Mouse (Mus musculus): ENCODE data around the gene Tph1.
"Not testable (repeated sequence)": the region's sequence is repeated elsewhere in the genome, so short reads cannot be mapped to it uniquely, and the experiment has no call there.

Gene Tph1

GRCm38 (mm10) chr7:46710390-46710844 lies 38.1 kb upstream of the Tph1 start, which contains the start of gene Saal1:
Saal1 (minus strand) TSS chr7:46710680.
- H3K4me1 ChIP-seq (replicated peaks; ENCODE audit: low read depth, low read length) = 0 out of 2 replicates have a peak, but pooled peaks cover 7% of the 10 kb centered on the region
- H3K4me3 ChIP-seq (replicated peaks; ENCODE audit: low read length) = peak within 1 kb of the TSS; percentile 94
- H3K27me3 ChIP-seq (ENCODE audit: insufficient read depth, low read length) = no peaks in the 10 kb centered on the region
- H3K36me3 ChIP-seq (ENCODE audit: insufficient read depth, low read length) = peaks cover 27% of the 10 kb centered on the region
- no peaks in the 10 kb centered on the region for H3K9me3 ChIP-seq (ENCODE audit: low read length)
- TF ChIP-seq NANOG (IDR thresholded peaks at IDR 0.05; ENCODE audit: borderline replicate concordance, low read length) (no peak), POU5F1 (IDR thresholded peaks at IDR 0.05; ENCODE audit: borderline replicate concordance, low read length) (no peak), CTCF (conservative IDR thresholded peaks at IDR 0.05; ENCODE audit: low read length) (no peak)

GRCm38 (mm10) chr7:46700521-46701025 lies 28.2 kb upstream of the Tph1 start:
- Histone ChIP-seq H3K27me3 (ENCODE audit: insufficient read depth, low read length) (no peaks in the 10 kb centered on the region), H3K4me1 (replicated peaks; ENCODE audit: low read depth, low read length) (no peaks in the 10 kb centered on the region; the same call in 1 of the 2 replicates), H3K9me3 (ENCODE audit: low read length) (no peaks in the 10 kb centered on the region), H3K36me3 (ENCODE audit: insufficient read depth, low read length) (peaks cover 81% of the 10 kb centered on the region), H3K4me3 (replicated peaks; ENCODE audit: low read length) (no peak overlapping the region)
- TF ChIP-seq NANOG (IDR thresholded peaks at IDR 0.05; ENCODE audit: borderline replicate concordance, low read length) = no peak
- no peak for TF ChIP-seq CTCF (conservative IDR thresholded peaks at IDR 0.05; ENCODE audit: low read length)
- no peak for TF ChIP-seq POU5F1 (IDR thresholded peaks at IDR 0.05; ENCODE audit: borderline replicate concordance, low read length)

- no peaks in the 10 kb centered on the region for H3K27me3 ChIP-seq (ENCODE audit: insufficient read depth, low read length)
- no peak overlapping the region for H3K4me3 ChIP-seq (replicated peaks; ENCODE audit: low read length)
- no peaks in the 10 kb centered on the region for H3K4me1 ChIP-seq (replicated peaks; ENCODE audit: low read depth, low read length)
- H3K9me3 ChIP-seq (ENCODE audit: low read length) = no peaks in the 10 kb centered on the region
- TF ChIP-seq NANOG (IDR thresholded peaks at IDR 0.05; ENCODE audit: borderline replicate concordance, low read length) (no peak), POU5F1 (IDR thresholded peaks at IDR 0.05; ENCODE audit: borderline replicate concordance, low read length) (no peak), CTCF (conservative IDR thresholded peaks at IDR 0.05; ENCODE audit: low read length) (no peak)
- peaks cover 59% of the 10 kb centered on the region for H3K36me3 ChIP-seq (ENCODE audit: insufficient read depth, low read length)
Measured at GRCm38 (mm10) chr7:46696754-46697153, 24.4 kb upstream of the Tph1 start.

DNA sequence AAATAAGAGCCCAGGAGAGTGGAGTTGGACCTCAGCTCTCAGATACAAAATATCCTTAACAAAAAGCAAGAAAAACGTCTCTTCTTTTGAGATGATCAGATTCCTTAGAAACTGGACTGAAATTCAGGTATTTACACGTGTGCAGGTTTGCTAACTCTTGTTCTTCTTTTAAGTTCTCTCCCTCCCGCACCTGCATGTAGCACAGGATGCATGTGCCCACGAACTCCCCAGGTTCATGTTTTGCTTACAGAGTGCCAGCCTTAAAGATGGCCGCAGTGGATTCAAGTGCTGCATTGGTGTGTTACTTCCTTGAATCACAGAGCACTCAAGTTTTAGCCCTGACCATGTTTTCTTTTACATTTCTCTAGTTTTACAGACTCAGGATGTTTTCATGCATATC lies 14.5 kb upstream of the Tph1 start:
- no peak overlapping the region for H3K4me3 ChIP-seq (replicated peaks; ENCODE audit: low read length)
- H3K36me3 ChIP-seq (ENCODE audit: insufficient read depth, low read length) = peaks cover 19% of the 10 kb centered on the region
- TF ChIP-seq POU5F1 (IDR thresholded peaks at IDR 0.05; ENCODE audit: borderline replicate concordance, low read length) (no peak), CTCF (conservative IDR thresholded peaks at IDR 0.05; ENCODE audit: low read length) (no peak), NANOG (IDR thresholded peaks at IDR 0.05; ENCODE audit: borderline replicate concordance, low read length) (no peak)
- no peaks in the 10 kb centered on the region for H3K9me3 ChIP-seq (ENCODE audit: low read length)
- no peaks in the 10 kb centered on the region for H3K27me3 ChIP-seq (ENCODE audit: insufficient read depth, low read length)
- peaks cover 22% of the 10 kb centered on the region for H3K4me1 ChIP-seq (replicated peaks; ENCODE audit: low read depth, low read length)

GRCm38 (mm10) chr7:46680732-46681131 lies 8.4 kb upstream of the Tph1 start:
- Histone ChIP-seq H3K36me3 (ENCODE audit: insufficient read depth, low read length) (no peaks in the 10 kb centered on the region), H3K4me3 (replicated peaks; ENCODE audit: low read length) (no peak overlapping the region), H3K4me1 (replicated peaks; ENCODE audit: low read depth, low read length) (peaks cover 6% of the 10 kb centered on the region; the same call in 1 of the 2 replicates), H3K9me3 (ENCODE audit: low read length) (no peaks in the 10 kb centered on the region), H3K27me3 (ENCODE audit: insufficient read depth, low read length) (0 out of 2 replicates have a peak, but pooled peaks cover 3% of the 10 kb centered on the region)
- no peak for TF ChIP-seq POU5F1 (IDR thresholded peaks at IDR 0.05; ENCODE audit: borderline replicate concordance, low read length)
- no peak for TF ChIP-seq NANOG (IDR thresholded peaks at IDR 0.05; ENCODE audit: borderline replicate concordance, low read length)
- no peak for TF ChIP-seq CTCF (conservative IDR thresholded peaks at IDR 0.05; ENCODE audit: low read length)

- not testable (repeated sequence) for H3K9me3 ChIP-seq (ENCODE audit: low read length); H3K27me3 ChIP-seq (ENCODE audit: insufficient read depth, low read length); H3K4me3 ChIP-seq (replicated peaks; ENCODE audit: low read length); H3K36me3 ChIP-seq (ENCODE audit: insufficient read depth, low read length); H3K4me1 ChIP-seq (replicated peaks; ENCODE audit: low read depth, low read length)
Measured at GRCm38 (mm10) chr7:46679044-46679443, 6.7 kb upstream of the Tph1 start.

- H3K4me3 ChIP-seq (replicated peaks; ENCODE audit: low read length) = no peak overlapping the region
- TF ChIP-seq CTCF (conservative IDR thresholded peaks at IDR 0.05; ENCODE audit: low read length) (no peak), NANOG (IDR thresholded peaks at IDR 0.05; ENCODE audit: borderline replicate concordance, low read length) (no peak), POU5F1 (IDR thresholded peaks at IDR 0.05; ENCODE audit: borderline replicate concordance, low read length) (no peak)
- H3K4me1 ChIP-seq (replicated peaks; ENCODE audit: low read depth, low read length) = peaks cover 6% of the 10 kb centered on the region; the same call in 1 of the 2 replicates
- H3K9me3 ChIP-seq (ENCODE audit: low read length) = no peaks in the 10 kb centered on the region
- H3K36me3 ChIP-seq (ENCODE audit: insufficient read depth, low read length) = no peaks in the 10 kb centered on the region
- H3K27me3 ChIP-seq (ENCODE audit: insufficient read depth, low read length) = 0 out of 2 replicates have a peak, but pooled peaks cover 3% of the 10 kb centered on the region
Measured at GRCm38 (mm10) chr7:46678417-46678816, 6.1 kb upstream of the Tph1 start.

- Histone ChIP-seq H3K36me3 (ENCODE audit: insufficient read depth, low read length) (no peaks in the 10 kb centered on the region), H3K4me3 (replicated peaks; ENCODE audit: low read length) (no peak overlapping the region), H3K9me3 (ENCODE audit: low read length) (no peaks in the 10 kb centered on the region), H3K4me1 (replicated peaks; ENCODE audit: low read depth, low read length) (peaks cover 6% of the 10 kb centered on the region; the same call in 1 of the 2 replicates), H3K27me3 (ENCODE audit: insufficient read depth, low read length) (0 out of 2 replicates have a peak, but pooled peaks cover 3% of the 10 kb centered on the region)
- no peak for TF ChIP-seq CTCF (conservative IDR thresholded peaks at IDR 0.05; ENCODE audit: low read length)
- no peak for TF ChIP-seq POU5F1 (IDR thresholded peaks at IDR 0.05; ENCODE audit: borderline replicate concordance, low read length)
- TF ChIP-seq NANOG (IDR thresholded peaks at IDR 0.05; ENCODE audit: borderline replicate concordance, low read length) = no peak
Measured at GRCm38 (mm10) chr7:46676808-46677360, 4.5 kb upstream of the Tph1 start.

DNA sequence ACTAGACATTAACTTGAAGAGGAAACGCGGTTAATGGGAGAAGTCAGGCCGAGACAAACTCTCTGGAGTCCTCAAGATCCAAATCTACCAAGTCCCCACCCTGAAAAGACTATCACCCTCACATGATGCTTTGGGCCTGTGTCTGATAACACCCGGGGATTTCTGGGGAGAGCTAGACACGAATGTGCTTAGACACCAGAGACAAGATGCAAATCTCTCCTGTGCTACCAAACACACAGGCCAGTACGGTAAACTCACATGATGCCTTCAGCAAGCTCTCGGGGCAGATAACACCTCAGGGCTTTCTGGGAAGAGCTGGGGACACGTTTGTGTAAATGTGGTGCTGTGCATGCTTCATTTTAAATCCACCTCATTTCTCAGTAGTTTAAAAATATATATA lies 3.5 kb upstream of the Tph1 start:
- Histone ChIP-seq H3K36me3 (ENCODE audit: insufficient read depth, low read length) (no peaks in the 10 kb centered on the region), H3K4me3 (replicated peaks; ENCODE audit: low read length) (no peak overlapping the region)
- TF ChIP-seq POU5F1 (IDR thresholded peaks at IDR 0.05; ENCODE audit: borderline replicate concordance, low read length) = no peak
- no peak for TF ChIP-seq CTCF (conservative IDR thresholded peaks at IDR 0.05; ENCODE audit: low read length)
- no peak for TF ChIP-seq NANOG (IDR thresholded peaks at IDR 0.05; ENCODE audit: borderline replicate concordance, low read length)

More for the DNA sequence above, 3.5 kb upstream of the Tph1 start:
- Histone ChIP-seq H3K4me1 (replicated peaks; ENCODE audit: low read depth, low read length) (peaks cover 6% of the 10 kb centered on the region; the same call in 1 of the 2 replicates), H3K27me3 (ENCODE audit: insufficient read depth, low read length) (0 out of 2 replicates have a peak, but pooled peaks cover 3% of the 10 kb centered on the region), H3K9me3 (ENCODE audit: low read length) (no peaks in the 10 kb centered on the region)
